Mouse (Mus musculus): Measurements from ENCODE around the gene Sertad2. TPM values are rescaled to one million over a fixed set of nuclear protein-coding genes. Genes with fewer than 3 reads are reported as not detected.

The Sertad2 gene
- polyA plus RNA-seq, 1 experiment, result 24.9 TPM

- no peak for TF ChIP-seq POLR2A (IDR thresholded peaks at IDR 0.05; ENCODE audit: low read depth, low read length)
- no peak for TF ChIP-seq CTCF (conservative IDR thresholded peaks at IDR 0.05; ENCODE audit: insufficient read depth, insufficient read length, low read depth, low read length)
- H3K27ac ChIP-seq (ENCODE audit: insufficient read depth, low read depth, low read length), result no peak overlapping the region
- no peak for DNase-seq
- 39% methylated on average over 8 of the region's 8 CpGs for WGBS
- H3K36me3 ChIP-seq (ENCODE audit: control insufficient read depth, insufficient read depth, low read length), result no peaks in the 10 kb centered on the region
- H3K4me1 ChIP-seq (ENCODE audit: control insufficient read depth, insufficient read depth, low read length), result no peaks in the 10 kb centered on the region
- no peak overlapping the region for H3K4me3 ChIP-seq (ENCODE audit: insufficient read depth, low read depth, low read length)
- no peaks in the 10 kb centered on the region for H3K27me3 ChIP-seq (replicated peaks; ENCODE audit: control insufficient read depth, insufficient read depth, low read length)
Measured at GRCm38 (mm10) chr11:20576046-20576635, 33.1 kb downstream of the Sertad2 start.

GRCm38 (mm10) chr11:20582758-20583157, 39.7 kb downstream of the Sertad2 start:
- H3K27ac ChIP-seq (ENCODE audit: insufficient read depth, low read depth, low read length), result no peak overlapping the region
- no peaks in the 10 kb centered on the region for H3K27me3 ChIP-seq (replicated peaks; ENCODE audit: control insufficient read depth, insufficient read depth, low read length)
- no peaks in the 10 kb centered on the region for H3K4me1 ChIP-seq (ENCODE audit: control insufficient read depth, insufficient read depth, low read length)
- H3K4me3 ChIP-seq (ENCODE audit: insufficient read depth, low read depth, low read length), result no peak overlapping the region
- TF ChIP-seq CTCF (conservative IDR thresholded peaks at IDR 0.05; ENCODE audit: insufficient read depth, insufficient read length, low read depth, low read length) (0 out of 2 replicates have a peak, but pooled peaks have one; percentile 17), POLR2A (IDR thresholded peaks at IDR 0.05; ENCODE audit: low read depth, low read length) (no peak)
- 98% methylated on average over 2 of the region's 2 CpGs for WGBS
- DNase-seq, result no peak
- no peaks in the 10 kb centered on the region for H3K36me3 ChIP-seq (ENCODE audit: control insufficient read depth, insufficient read depth, low read length)

- Histone ChIP-seq H3K4me3 (ENCODE audit: insufficient read depth, low read depth, low read length) (no peak overlapping the region), H3K27me3 (replicated peaks; ENCODE audit: control insufficient read depth, insufficient read depth, low read length) (no peaks in the 10 kb centered on the region), H3K4me1 (ENCODE audit: control insufficient read depth, insufficient read depth, low read length) (no peaks in the 10 kb centered on the region), H3K36me3 (ENCODE audit: control insufficient read depth, insufficient read depth, low read length) (no peaks in the 10 kb centered on the region), H3K27ac (ENCODE audit: insufficient read depth, low read depth, low read length) (no peak overlapping the region)
- WGBS, result 71% methylated on average over 1 of the region's 1 CpGs
- TF ChIP-seq POLR2A (IDR thresholded peaks at IDR 0.05; ENCODE audit: low read depth, low read length) (no peak), CTCF (conservative IDR thresholded peaks at IDR 0.05; ENCODE audit: insufficient read depth, insufficient read length, low read depth, low read length) (no peak)
- no peak for DNase-seq
Measured at GRCm38 (mm10) chr11:20585297-20585696, 42.2 kb downstream of the Sertad2 start.

- DNase-seq, result no peak
- TF ChIP-seq CTCF (conservative IDR thresholded peaks at IDR 0.05; ENCODE audit: insufficient read depth, insufficient read length, low read depth, low read length) (no peak), POLR2A (IDR thresholded peaks at IDR 0.05; ENCODE audit: low read depth, low read length) (no peak)
- H3K27me3 ChIP-seq (replicated peaks; ENCODE audit: control insufficient read depth, insufficient read depth, low read length), result no peaks in the 10 kb centered on the region
Measured at GRCm38 (mm10) chr11:20586180-20586579, 43.1 kb downstream of the Sertad2 start.

GRCm38 (mm10) chr11:20589393-20589792, 46.3 kb downstream of the Sertad2 start:
- TF ChIP-seq CTCF (conservative IDR thresholded peaks at IDR 0.05; ENCODE audit: insufficient read depth, insufficient read length, low read depth, low read length) (no peak), POLR2A (IDR thresholded peaks at IDR 0.05; ENCODE audit: low read depth, low read length) (no peak)
- DNase-seq, result no peak
- Histone ChIP-seq H3K27ac (ENCODE audit: insufficient read depth, low read depth, low read length) (no peak overlapping the region), H3K27me3 (replicated peaks; ENCODE audit: control insufficient read depth, insufficient read depth, low read length) (no peaks in the 10 kb centered on the region), H3K4me3 (ENCODE audit: insufficient read depth, low read depth, low read length) (no peak overlapping the region), H3K4me1 (ENCODE audit: control insufficient read depth, insufficient read depth, low read length) (no peaks in the 10 kb centered on the region), H3K36me3 (ENCODE audit: control insufficient read depth, insufficient read depth, low read length) (no peaks in the 10 kb centered on the region)
- 56% methylated on average over 2 of the region's 2 CpGs for WGBS

More at GRCm38 (mm10) chr11:20586180-20586579, 43.1 kb downstream of the Sertad2 start:
- Histone ChIP-seq H3K4me3 (ENCODE audit: insufficient read depth, low read depth, low read length) (no peak overlapping the region), H3K4me1 (ENCODE audit: control insufficient read depth, insufficient read depth, low read length) (no peaks in the 10 kb centered on the region), H3K27ac (ENCODE audit: insufficient read depth, low read depth, low read length) (no peak overlapping the region), H3K36me3 (ENCODE audit: control insufficient read depth, insufficient read depth, low read length) (no peaks in the 10 kb centered on the region)

GRCm38 (mm10) chr11:20592010-20592409, 49.0 kb downstream of the Sertad2 start:
- WGBS, result 74% methylated on average over 3 of the region's 3 CpGs
- peak; percentile 25 for DNase-seq
- H3K4me3 ChIP-seq (ENCODE audit: insufficient read depth, low read depth, low read length), result no peak overlapping the region
- no peak overlapping the region for H3K27ac ChIP-seq (ENCODE audit: insufficient read depth, low read depth, low read length)
- no peaks in the 10 kb centered on the region for H3K36me3 ChIP-seq (ENCODE audit: control insufficient read depth, insufficient read depth, low read length)
- H3K4me1 ChIP-seq (ENCODE audit: control insufficient read depth, insufficient read depth, low read length), result no peaks in the 10 kb centered on the region
- H3K27me3 ChIP-seq (replicated peaks; ENCODE audit: control insufficient read depth, insufficient read depth, low read length), result no peaks in the 10 kb centered on the region
- no peak for TF ChIP-seq POLR2A (IDR thresholded peaks at IDR 0.05; ENCODE audit: low read depth, low read length)
- TF ChIP-seq CTCF (conservative IDR thresholded peaks at IDR 0.05; ENCODE audit: insufficient read depth, insufficient read length, low read depth, low read length), result peak; percentile 30; the same call in 1 of the 2 replicates

GRCm38 (mm10) chr11:20594229-20595201, 51.5 kb downstream of the Sertad2 start:
- WGBS, result 51% methylated on average over 22 of the region's 22 CpGs
- DNase-seq, result peak; percentile 55
- Histone ChIP-seq H3K36me3 (ENCODE audit: control insufficient read depth, insufficient read depth, low read length) (no peaks in the 10 kb centered on the region), H3K27ac (ENCODE audit: insufficient read depth, low read depth, low read length) (peak overlapping the region; percentile 84), H3K4me3 (ENCODE audit: insufficient read depth, low read depth, low read length) (peak overlapping the region; percentile 32), H3K27me3 (replicated peaks; ENCODE audit: control insufficient read depth, insufficient read depth, low read length) (no peaks in the 10 kb centered on the region), H3K4me1 (ENCODE audit: control insufficient read depth, insufficient read depth, low read length) (no peaks in the 10 kb centered on the region)
- TF ChIP-seq CTCF (conservative IDR thresholded peaks at IDR 0.05; ENCODE audit: insufficient read depth, insufficient read length, low read depth, low read length) (no peak), POLR2A (IDR thresholded peaks at IDR 0.05; ENCODE audit: low read depth, low read length) (no peak)

All from kidney, adult 2 months (tissue).